In the genomic region with DNA sequence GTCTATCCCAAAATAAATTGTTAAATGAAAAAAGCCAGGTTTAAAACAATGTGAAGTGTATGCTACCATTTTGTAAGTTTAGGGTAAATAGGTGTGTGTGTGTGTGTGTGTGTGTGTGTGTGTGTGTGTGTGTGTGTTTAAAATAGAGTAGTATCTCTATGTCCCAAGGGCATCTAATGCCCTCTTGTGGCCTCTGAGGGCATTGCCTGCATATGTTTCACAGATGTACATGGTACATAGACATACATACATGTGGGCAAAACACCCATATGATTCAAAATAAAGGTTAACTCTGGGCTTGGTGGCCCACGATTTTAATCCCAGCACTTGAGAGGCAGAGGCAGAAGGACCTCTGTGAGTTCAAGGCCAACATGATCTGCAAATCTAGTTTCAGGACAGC, we compare ENCODE assay signal across 8 mouse cellular contexts. TPM values are rescaled to one million over a fixed set of nuclear protein-coding genes. Genes with fewer than 3 reads are reported as not detected.
DNase-seq lines count a peak whose midpoint lies in the region; TF ChIP-seq lines count a peak whose summit lies in the region.

No protein-coding gene starts in this region.

- peak; percentile 61 for DNase-seq in gastrocnemius, adult 2 months
- no peak for DNase-seq in gastrocnemius, postnatal 25 days
- peak; percentile 84 for DNase-seq in 3T3-L1 (ENCODE audit: low read depth, low spot score)
- peak; percentile 77 for DNase-seq in ZHBTc4 (ENCODE audit: low read depth, low spot score)
- DNase-seq in embryo, embryonic 9.5 days (ENCODE audit: extremely low spot score): peak; percentile 42
- DNase-seq in induced T-regulatory cell, adult 2 months (ENCODE audit: low read depth): peak; percentile 86
- DNase-seq in lung, postnatal 4 days: peak; percentile 54 to 74
- peak; percentile 76 for DNase-seq in thymus, postnatal 0 days (ENCODE audit: low spot score)

- no peak overlapping the region for H3K4me3 ChIP-seq in gastrocnemius, adult 2 months

- peak; percentile 65 for TF ChIP-seq CTCF in gastrocnemius, adult 2 months (IDR thresholded peaks at IDR 0.05)

- no peak overlapping the region for H3K27ac ChIP-seq in gastrocnemius, adult 2 months

- intact Hi-C loops in gastrocnemius, adult 2 months (cut with DNase I): loop anchor here (1.0 kb wide), 1 partner anchor 33 kb away; no protein-coding TSS in a partner anchor

RNA-seq across cellular contexts. Expression of gene Rxfp4, which starts 12.3 kb away (rescaled TPM):
- total RNA-seq in gastrocnemius, adult 2 months (2021): not detected
- not detected for total RNA-seq in gastrocnemius, postnatal 25 days (2021)
- polyA plus RNA-seq in thymus, postnatal 0 days (2015; fragmentation: Nextera tagmentation; extraction: Ambion mirVana): not detected in 2 replicates

RNA-seq across cellular contexts. Expression of gene Arhgef2, which starts 34.9 kb away (rescaled TPM):
- total RNA-seq in gastrocnemius, adult 2 months (2021): 10 to 100 TPM; 22.4 to 24.7 TPM
- total RNA-seq in gastrocnemius, postnatal 25 days (2021): 10 to 100 TPM; 28.1 to 33.0 TPM
- polyA plus RNA-seq in thymus, postnatal 0 days (2015; fragmentation: Nextera tagmentation; extraction: Ambion mirVana): 64.2 and 94.5 TPM in 2 replicates

RNA-seq across cellular contexts. Expression of gene Khdc4, which starts 44.9 kb away (rescaled TPM):
- 10 to 100 TPM; 24.0 TPM for total RNA-seq in gastrocnemius, adult 2 months (2021)
- total RNA-seq in gastrocnemius, postnatal 25 days (2021): 10 to 100 TPM; 22.6 to 23.0 TPM
- 69.4 and 75.2 TPM in 2 replicates for polyA plus RNA-seq in thymus, postnatal 0 days (2015; fragmentation: Nextera tagmentation; extraction: Ambion mirVana)
